Mouse (Mus musculus) B cell, adult 2 months (primary cell): Measurements from ENCODE around the gene Col5a3.

ENCODE experiments used
- DNase-seq, 2 experiments: peaks; one replicate each; pipeline ENCODE4 v3.0.0; 2022

Col5a3 gene

GRCm38 (mm10) chr9:20804266-20805158 is 10.4 kb downstream of the Col5a3 start:
- peak; percentile 66 to 68 for DNase-seq

- DNase-seq, result no peak
Measured at GRCm38 (mm10) chr9:20794108-20794806, 20.6 kb downstream of the Col5a3 start.

- no peak for DNase-seq
Measured at GRCm38 (mm10) chr9:20790345-20790744, 24.5 kb downstream of the Col5a3 start.

- no peak for DNase-seq
Measured at GRCm38 (mm10) chr9:20789651-20790050, 25.2 kb downstream of the Col5a3 start.

- DNase-seq, result no peak
Measured at GRCm38 (mm10) chr9:20787992-20788391, 26.9 kb downstream of the Col5a3 start.

- DNase-seq, result no peak
Measured at GRCm38 (mm10) chr9:20785055-20785454, 29.8 kb downstream of the Col5a3 start.

- DNase-seq, result no peak
Measured at GRCm38 (mm10) chr9:20781286-20781685, 33.6 kb downstream of the Col5a3 start.

GRCm38 (mm10) chr9:20765274-20765673 is 49.6 kb downstream of the Col5a3 start:
- DNase-seq, result no peak

- no peak for DNase-seq
Measured at GRCm38 (mm10) chr9:20763099-20763498, 51.8 kb downstream of the Col5a3 start.

- DNase-seq, result no peak
Measured at GRCm38 (mm10) chr9:20762197-20762961, 52.5 kb downstream of the Col5a3 start.

GRCm38 (mm10) chr9:20761388-20761787 is 53.5 kb downstream of the Col5a3 start:
- DNase-seq, result no peak

- DNase-seq, result no peak
Measured at GRCm38 (mm10) chr9:20760813-20761212, 54.1 kb downstream of the Col5a3 start.

GRCm38 (mm10) chr9:20758896-20759295 is 56.0 kb downstream of the Col5a3 start:
- DNase-seq, result no peak

- no peak for DNase-seq
Measured at GRCm38 (mm10) chr9:20758243-20758642, 56.6 kb downstream of the Col5a3 start.

GRCm38 (mm10) chr9:20757087-20757955 is 57.5 kb downstream of the Col5a3 start:
- DNase-seq, result peak; percentile 78 to 79

- DNase-seq, result no peak
Measured at GRCm38 (mm10) chr9:20756081-20756700, 58.7 kb downstream of the Col5a3 start.

- DNase-seq, result no peak
Measured at GRCm38 (mm10) chr9:20754335-20754734, 60.5 kb downstream of the Col5a3 start.

GRCm38 (mm10) chr9:20751477-20752029 is 63.3 kb downstream of the Col5a3 start:
- DNase-seq, result no peak

- no peak for DNase-seq
Measured at GRCm38 (mm10) chr9:20749213-20749612, 65.7 kb downstream of the Col5a3 start.

GRCm38 (mm10) chr9:20748540-20748939 is 66.3 kb downstream of the Col5a3 start:
- no peak for DNase-seq

- no peak for DNase-seq
Measured at GRCm38 (mm10) chr9:20747682-20748081, 67.2 kb downstream of the Col5a3 start.
